Mouse (Mus musculus) stomach, embryonic 16.5 days (tissue): ENCODE data around the gene Gm16442. TPM values are rescaled to one million over a fixed set of nuclear protein-coding genes. Genes with fewer than 3 reads are reported as not detected.
"Not testable (repeated sequence)": the region's sequence is repeated elsewhere in the genome, so short reads cannot be mapped to it uniquely, and the experiment has no call there.

ENCODE experiments used
- ATAC-seq: fragments of 200-750 bp; cut with Nextera tagmentation; 2 replicates; pipeline ENCODE4 v1.8.0; 2017; ENCODE audit warnings: moderate number of reproducible peaks, moderate TSS enrichment; ENCODE audit not compliant: insufficient read depth, low FRiP score
- H3K27ac ChIP-seq: fragments of 300-500 bp; sonication (generic); 2 replicates; pipeline ENCODE4 v1.5.1; 2014; ENCODE audit warnings: low read length
- H3K27me3 ChIP-seq: fragments of 300-500 bp; sonication (generic); 2 replicates; pipeline ENCODE4 v1.6.1; 2014; ENCODE audit warnings: low read length, control low read depth, mixed read lengths; ENCODE audit not compliant: control insufficient read depth, insufficient read depth
- H3K36me3 ChIP-seq: fragments of 300-500 bp; sonication (generic); 2 replicates; pipeline ENCODE4 v1.6.1; 2014; ENCODE audit warnings: low read length; ENCODE audit not compliant: control insufficient read depth, insufficient read depth
- H3K4me1 ChIP-seq: fragments of 300-500 bp; sonication (generic); 2 replicates; pipeline ENCODE4 v1.6.1; 2014; ENCODE audit warnings: low read length, control low read depth, mixed read lengths; ENCODE audit not compliant: control insufficient read depth, insufficient read depth
- H3K4me2 ChIP-seq: fragments of 300-500 bp; sonication (generic); 2 replicates; pipeline ENCODE4 v1.6.1; 2014; ENCODE audit warnings: low read depth, low read length, mixed read lengths
- H3K4me3 ChIP-seq: fragments of 300-500 bp; sonication (generic); replicated peaks from 2 replicates; pipeline ENCODE4 v1.5.1; 2014; ENCODE audit warnings: mild to moderate bottlenecking, low read length
- H3K9ac ChIP-seq: fragments of 300-500 bp; sonication (generic); 2 replicates; pipeline ENCODE4 v1.6.1; 2014; ENCODE audit warnings: low read length
- H3K9me3 ChIP-seq: fragments of 300-500 bp; sonication (generic); replicated peaks from 2 replicates; pipeline ENCODE4 v1.6.1; 2016; ENCODE audit warnings: low read length, control low read depth; ENCODE audit not compliant: control insufficient read depth
- WGBS: fragments of 180-500 bp; shearing (Covaris S2); extraction: QIAGEN DNeasy Blood & Tissue Kit; methylation state at CpG from one replicate; pipeline ENCODE4 v1.1.7; 2014; 5-methylcytosine and 5-hydroxymethylcytosine counted together
- polyA plus RNA-seq: library from polyadenylated mRNA; unstranded; fragments of >200 nt; fragmentation: Nextera tagmentation; extraction: Ambion mirVana; gene quantifications from 2 replicates; pipeline ENCODE4 v1.2.1, GENCODE M21; 2015

Gene Gm16442
- not detected in 2 replicates for polyA plus RNA-seq

DNA sequence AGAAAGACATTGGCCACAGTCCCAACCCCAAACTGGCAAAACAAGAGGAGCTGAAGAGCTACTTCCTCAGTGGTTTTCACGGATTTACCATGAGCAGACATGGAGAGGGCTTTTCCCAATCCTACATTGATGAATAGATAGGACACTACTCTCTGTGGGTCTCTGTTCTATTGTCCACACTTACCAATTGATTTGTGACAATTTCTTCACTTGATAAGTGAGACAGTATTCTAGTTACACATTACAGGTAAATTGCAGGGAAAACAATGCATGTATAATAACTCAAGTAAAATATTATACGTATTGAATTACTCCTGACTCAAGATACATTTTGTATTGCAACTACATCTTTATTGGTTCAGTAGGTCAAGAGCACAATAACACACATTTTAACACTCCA, at the start of gene Gm16442:
Gm16442 (minus strand) TSS at position 101 of the 400 bp plus-strand sequence.
- not testable (repeated sequence) for H3K27ac ChIP-seq, H3K9ac ChIP-seq, H3K9me3 ChIP-seq, ATAC-seq, H3K27me3 ChIP-seq, H3K36me3 ChIP-seq, H3K4me2 ChIP-seq, H3K4me3 ChIP-seq, H3K4me1 ChIP-seq
- no CpG with 5 or more reads among the region's 2 CpGs for WGBS

DNA sequence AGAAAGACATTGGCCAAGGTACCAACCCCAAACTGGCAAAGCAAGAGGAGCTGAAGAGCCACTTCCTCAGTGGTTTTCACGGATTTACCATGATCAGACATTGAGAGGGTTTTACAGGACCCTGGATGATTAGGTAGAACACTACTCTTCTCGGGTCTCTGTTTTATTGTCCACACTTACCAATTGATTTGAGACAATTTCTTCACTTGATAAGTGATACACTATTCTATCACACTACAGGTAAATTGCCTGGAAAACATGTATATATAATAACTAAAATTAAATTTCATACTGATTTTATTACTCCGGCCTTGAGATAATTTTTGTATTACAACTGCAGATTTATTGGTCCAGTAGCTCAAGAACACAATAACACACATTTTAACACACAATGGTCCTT, 45.9 kb upstream of the Gm16442 start, which contains the start of gene Vmn1r94:
Vmn1r94 (minus strand) TSS at position 101 of the 400 bp plus-strand sequence.
- H3K9ac ChIP-seq, H3K4me3 ChIP-seq, ATAC-seq, H3K27me3 ChIP-seq, H3K4me1 ChIP-seq, H3K36me3 ChIP-seq, H3K27ac ChIP-seq, H3K9me3 ChIP-seq, H3K4me2 ChIP-seq: not testable (repeated sequence)
- WGBS = no CpG with 5 or more reads among the region's 3 CpGs

DNA sequence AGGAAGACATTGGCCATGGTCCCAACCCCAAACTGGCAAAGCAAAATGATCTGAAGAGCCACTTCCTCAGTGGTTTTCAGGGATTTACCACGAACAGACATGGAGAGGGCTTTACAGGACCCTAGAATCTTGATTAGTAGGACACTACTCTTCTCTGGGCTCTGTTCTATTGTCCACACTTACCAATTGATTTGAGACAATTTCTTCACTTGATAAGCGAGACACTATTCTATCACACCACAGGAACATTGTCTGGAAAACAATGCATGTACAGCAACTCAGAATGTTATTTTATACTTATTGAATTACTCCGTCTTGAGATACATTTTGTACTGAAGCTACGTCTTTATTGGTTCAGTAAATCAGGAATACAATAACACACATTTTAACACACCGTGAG, 16.6 kb upstream of the Gm16442 start, which contains the start of gene Vmn1r93:
Vmn1r93 (minus strand) TSS at position 101 of the 400 bp plus-strand sequence.
- H3K4me2 ChIP-seq, H3K36me3 ChIP-seq, H3K9me3 ChIP-seq, H3K4me1 ChIP-seq, H3K4me3 ChIP-seq, ATAC-seq, H3K27ac ChIP-seq, H3K9ac ChIP-seq, H3K27me3 ChIP-seq: not testable (repeated sequence)
- no CpG with 5 or more reads among the region's 5 CpGs for WGBS

DNA sequence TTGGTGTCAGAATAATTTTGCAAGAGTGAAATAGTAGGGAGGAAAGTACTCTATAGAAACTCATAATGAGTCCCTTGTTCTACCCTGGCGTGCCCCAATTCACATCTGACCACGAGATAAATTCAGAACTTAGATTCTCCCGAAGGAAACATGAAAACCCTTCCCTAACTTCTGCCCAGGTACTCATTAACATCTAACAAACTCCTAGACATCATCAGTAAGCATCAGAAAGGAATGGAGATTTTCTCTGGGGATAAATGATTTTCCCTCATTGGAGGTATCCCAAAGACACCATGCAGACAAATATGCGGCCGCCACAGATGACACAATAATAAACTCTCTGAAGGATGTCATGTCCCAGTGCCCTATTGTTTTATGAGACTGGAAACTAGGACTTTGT, 23.0 kb downstream of the Gm16442 start, which contains the start of gene Vmn1r91:
Vmn1r91 (plus strand) TSS at position 301 of the 400 bp plus-strand sequence.
- H3K9me3 ChIP-seq, H3K4me1 ChIP-seq, H3K4me2 ChIP-seq, H3K9ac ChIP-seq, H3K27me3 ChIP-seq, ATAC-seq, H3K27ac ChIP-seq, H3K4me3 ChIP-seq, H3K36me3 ChIP-seq: not testable (repeated sequence)
- 81% methylated on average over 5 of the region's 5 CpGs for WGBS

DNA sequence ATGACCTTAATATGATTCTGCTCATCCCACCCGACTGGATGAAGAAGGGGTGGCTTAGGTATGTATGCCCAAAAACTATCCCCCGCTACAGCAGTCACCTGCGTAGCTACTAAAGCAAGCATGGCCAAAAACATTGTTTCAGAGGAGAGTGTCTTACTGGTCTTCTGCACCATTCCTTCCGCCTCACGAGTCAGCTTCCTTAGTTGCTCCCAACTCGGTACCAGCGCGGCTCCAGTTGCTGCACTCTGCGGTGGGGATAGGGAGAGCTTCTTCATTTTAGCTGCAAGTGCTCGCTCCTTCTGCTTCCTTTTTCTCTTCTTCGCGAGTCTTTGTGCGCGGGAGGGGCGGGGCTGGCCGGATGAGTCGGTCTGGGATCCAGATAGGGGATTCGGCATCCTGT, 44.3 kb downstream of the Gm16442 start:
- not testable (repeated sequence) for H3K4me3 ChIP-seq, H3K4me1 ChIP-seq, H3K9me3 ChIP-seq, H3K36me3 ChIP-seq, H3K27me3 ChIP-seq, H3K9ac ChIP-seq, H3K4me2 ChIP-seq, H3K27ac ChIP-seq, ATAC-seq
- WGBS = 68% methylated on average over 18 of the region's 18 CpGs

Other genes with a start within 250 kb of the Gm16442 start
- 3.2 and 4.8 TPM in 2 replicates for gene Ceacam19, start 234.6 kb downstream of the Gm16442 start, polyA plus RNA-seq
- gene Pvr, start 201.4 kb downstream of the Gm16442 start, polyA plus RNA-seq = 13.3 and 15.8 TPM in 2 replicates
- 3.1 and 3.8 TPM in 2 replicates for gene Igsf23, start 171.8 kb downstream of the Gm16442 start, polyA plus RNA-seq
- 0.27 and 0.39 TPM in 2 replicates for gene Ceacam20, start 157.2 kb downstream of the Gm16442 start, polyA plus RNA-seq
- gene Nlrp9b, start 131.1 kb downstream of the Gm16442 start, polyA plus RNA-seq = not detected in 2 replicates
- gene Vmn1r91, start 22.9 kb downstream of the Gm16442 start, polyA plus RNA-seq = not detected in 2 replicates
- not detected in 2 replicates for gene Vmn1r93, start 16.5 kb upstream of the Gm16442 start, polyA plus RNA-seq
- gene Vmn1r94, start 45.8 kb upstream of the Gm16442 start, polyA plus RNA-seq = not detected in 2 replicates
- not detected in 2 replicates for gene Vmn1r95, start 71.1 kb upstream of the Gm16442 start, polyA plus RNA-seq
- gene Gm6164, start 83.0 kb upstream of the Gm16442 start, polyA plus RNA-seq = not detected in 2 replicates
- gene Gm4498, start 111.2 kb upstream of the Gm16442 start, polyA plus RNA-seq = not detected in 2 replicates
- gene Gm5890, start 140.3 kb upstream of the Gm16442 start, polyA plus RNA-seq = not detected in 2 replicates
- gene Gm4133, start 211.5 kb upstream of the Gm16442 start, polyA plus RNA-seq = not detected in 2 replicates